Mouse (Mus musculus) midbrain, embryonic 16.5 days (tissue): ENCODE data around the gene Alk. TPM values are rescaled to one million over a fixed set of nuclear protein-coding genes. Genes with fewer than 3 reads are reported as not detected.

Experiments used
- ATAC-seq: fragments of 200-750 bp; cut with Nextera tagmentation; 2 replicates; pipeline ENCODE4 v1.8.0; 2017; ENCODE audit warnings: moderate TSS enrichment
- H3K27ac ChIP-seq: fragments of 300-500 bp; sonication (generic); 2 replicates; pipeline ENCODE4 v1.5.1; 2014; ENCODE audit warnings: mild to moderate bottlenecking, low read length, mixed read lengths
- H3K27me3 ChIP-seq: fragments of 300-500 bp; sonication (generic); 2 replicates; pipeline ENCODE4 v1.6.1; 2014; ENCODE audit warnings: low read depth, low read length, mixed read lengths; ENCODE audit not compliant: control insufficient read depth, insufficient read depth
- H3K36me3 ChIP-seq: fragments of 300-500 bp; sonication (generic); 2 replicates; pipeline ENCODE4 v1.6.1; 2014; ENCODE audit warnings: mild to moderate bottlenecking, low read length, moderate library complexity, mixed read lengths; ENCODE audit not compliant: control insufficient read depth, insufficient read depth
- H3K4me1 ChIP-seq: fragments of 300-500 bp; sonication (generic); 2 replicates; pipeline ENCODE4 v1.6.1; 2014; ENCODE audit warnings: mild to moderate bottlenecking, low read length, mixed read lengths; ENCODE audit not compliant: control insufficient read depth, insufficient read depth
- H3K4me2 ChIP-seq: fragments of 300-500 bp; sonication (generic); 2 replicates; pipeline ENCODE4 v1.6.1; 2014; ENCODE audit warnings: mild to moderate bottlenecking, low read length, mixed read lengths
- H3K4me3 ChIP-seq: fragments of 300-500 bp; sonication (generic); 2 replicates; pipeline ENCODE4 v1.5.1; 2014; ENCODE audit warnings: low read depth, mild to moderate bottlenecking, low read length, moderate library complexity, mixed read lengths
- H3K9ac ChIP-seq: fragments of 300-500 bp; sonication (generic); 2 replicates; pipeline ENCODE4 v1.6.1; 2014; ENCODE audit warnings: low read depth, low read length, mixed read lengths
- H3K9me3 ChIP-seq: fragments of 300-500 bp; sonication (generic); replicated peaks from 2 replicates; pipeline ENCODE4 v1.6.1; 2014; ENCODE audit warnings: mild to moderate bottlenecking, low read length, mixed read lengths; ENCODE audit not compliant: control insufficient read depth, poor library complexity, severe bottlenecking
- WGBS: fragments of 180-500 bp; shearing (Covaris S2); extraction: QIAGEN DNeasy Blood & Tissue Kit; methylation state at CpG from one replicate; pipeline ENCODE4 v1.1.7; 2014; 5-methylcytosine and 5-hydroxymethylcytosine counted together
- polyA plus RNA-seq: library from polyadenylated mRNA; unstranded; fragments of >200 nt; fragmentation: Nextera tagmentation; extraction: Ambion mirVana; gene quantifications from 2 replicates; pipeline ENCODE4 v1.2.1, GENCODE M21; 2015

The Alk gene
- polyA plus RNA-seq, 1 experiment from 2014 or later: 7.6 TPM

DNA sequence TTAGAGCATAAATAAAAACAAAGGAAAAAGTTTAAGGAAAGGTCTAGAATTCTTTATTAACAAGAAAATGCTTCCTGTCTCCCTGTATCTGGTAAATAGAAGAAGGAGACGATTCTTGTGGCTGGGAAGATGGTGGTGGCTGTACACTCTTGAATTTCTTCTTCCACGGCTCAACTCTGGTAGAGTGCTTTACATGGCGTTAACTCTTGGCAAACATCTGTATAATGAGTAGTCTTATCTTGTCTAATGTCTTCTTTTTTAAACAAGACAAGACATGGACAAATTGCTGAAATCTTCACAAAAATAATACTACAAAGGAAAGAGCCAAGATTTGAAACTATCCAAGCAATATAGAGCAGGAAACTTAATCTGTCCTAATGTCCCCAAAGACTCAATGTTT lies 202.6 kb downstream of the Alk start:
- ATAC-seq: no peak
- no peaks in the 10 kb centered on the region for H3K9me3 ChIP-seq
- no peak overlapping the region for H3K4me3 ChIP-seq
- no peaks in the 10 kb centered on the region for H3K4me1 ChIP-seq
- H3K4me2 ChIP-seq: no peak overlapping the region
- no peak overlapping the region for H3K27ac ChIP-seq
- H3K36me3 ChIP-seq: no peaks in the 10 kb centered on the region
- H3K27me3 ChIP-seq: no peaks in the 10 kb centered on the region
- WGBS: 89% methylated on average over 3 of the region's 3 CpGs
- no peak overlapping the region for H3K9ac ChIP-seq

DNA sequence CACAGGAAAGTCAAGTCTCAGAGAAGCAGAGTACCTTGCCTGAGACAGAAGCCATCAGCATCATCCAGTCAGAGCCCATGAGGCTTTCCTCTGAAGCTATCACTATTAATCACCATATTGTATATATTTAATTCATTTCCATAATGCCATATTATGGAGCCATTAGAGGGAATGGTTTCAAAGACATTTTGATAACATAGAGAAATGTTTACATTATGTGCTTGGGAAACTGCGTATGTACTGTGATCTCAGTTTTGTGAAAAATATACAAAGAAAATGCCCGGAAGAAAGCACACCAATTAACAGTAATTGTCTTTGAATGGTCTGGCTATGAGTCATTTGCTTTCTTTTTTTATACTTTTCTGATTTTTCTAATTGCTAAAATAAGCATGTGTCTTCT lies 203.1 kb downstream of the Alk start:
- no peak overlapping the region for H3K4me3 ChIP-seq
- H3K9me3 ChIP-seq: no peaks in the 10 kb centered on the region
- no peak overlapping the region for H3K9ac ChIP-seq
- no peaks in the 10 kb centered on the region; the same call in 1 of the 2 replicates for H3K4me1 ChIP-seq
- WGBS: 86% methylated on average over 2 of the region's 2 CpGs
- H3K4me2 ChIP-seq: no peak overlapping the region
- no peaks in the 10 kb centered on the region for H3K36me3 ChIP-seq
- no peak overlapping the region for H3K27ac ChIP-seq
- ATAC-seq: no peak
- no peaks in the 10 kb centered on the region for H3K27me3 ChIP-seq

DNA sequence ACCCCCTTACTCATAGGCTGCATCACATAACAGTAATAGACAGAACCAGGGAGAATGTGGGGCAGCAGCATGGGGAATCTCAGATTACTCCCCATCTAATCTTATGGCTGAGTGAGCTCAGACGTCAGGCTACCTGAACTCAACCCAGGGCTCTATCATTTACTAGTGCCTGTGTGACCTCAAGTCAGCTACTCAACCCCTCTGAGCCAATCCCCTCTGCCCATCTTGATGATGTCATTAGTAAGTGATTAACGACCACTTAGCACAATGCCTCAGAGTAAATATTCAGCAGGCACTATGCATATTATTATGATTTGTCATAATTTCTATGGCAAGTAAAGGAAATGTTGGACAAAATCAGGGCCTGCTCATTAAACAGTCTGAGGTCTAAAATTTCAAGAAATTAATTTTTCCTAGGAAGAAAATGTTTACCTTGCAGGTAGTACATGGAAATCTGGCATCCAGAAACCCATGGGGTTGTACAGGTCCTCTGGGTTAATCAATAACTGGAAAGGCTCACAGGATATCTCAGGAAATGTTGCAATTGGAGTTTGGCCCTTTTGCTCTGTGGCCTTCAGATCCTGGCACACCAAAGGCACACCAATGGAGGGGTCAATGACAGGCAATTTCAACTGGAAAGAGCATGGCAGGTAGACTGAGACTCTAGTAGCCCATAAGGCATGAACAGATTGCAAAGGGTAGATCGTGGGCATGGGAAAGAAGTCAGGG lies 204.9 kb downstream of the Alk start:
- H3K4me2 ChIP-seq: no peak overlapping the region
- no peak overlapping the region for H3K27ac ChIP-seq
- H3K36me3 ChIP-seq: no peaks in the 10 kb centered on the region
- H3K9me3 ChIP-seq: no peaks in the 10 kb centered on the region
- ATAC-seq: no peak
- no peak overlapping the region for H3K4me3 ChIP-seq
- no peaks in the 10 kb centered on the region for H3K27me3 ChIP-seq
- 66% methylated on average over 3 of the region's 3 CpGs for WGBS
- H3K9ac ChIP-seq: no peak overlapping the region
- H3K4me1 ChIP-seq: peaks cover 3% of the 10 kb centered on the region; the same call in 1 of the 2 replicates

DNA sequence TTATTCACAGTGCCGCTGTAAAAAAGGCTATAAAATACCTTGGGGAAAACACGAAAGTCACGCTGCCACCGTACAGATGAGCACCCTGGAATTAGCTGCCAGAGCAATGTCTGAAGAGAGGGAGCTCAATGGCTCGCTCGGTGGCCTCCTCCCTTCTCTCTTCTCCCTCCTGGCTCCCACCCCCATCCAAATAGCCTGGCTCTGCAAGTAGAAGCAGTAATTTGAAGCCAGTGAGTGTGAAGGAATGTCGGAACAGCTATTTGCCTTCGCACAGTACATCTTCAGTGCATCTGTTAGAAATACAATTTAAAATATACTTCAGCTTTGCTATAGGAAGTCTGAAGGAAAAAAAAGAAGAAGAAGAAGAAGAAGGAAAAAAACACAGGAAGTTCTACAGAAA lies 208.5 kb downstream of the Alk start:
- Histone ChIP-seq H3K36me3 (no peaks in the 10 kb centered on the region), H3K9me3 (no peaks in the 10 kb centered on the region), H3K27me3 (no peaks in the 10 kb centered on the region), H3K27ac (no peak overlapping the region), H3K4me3 (no peak overlapping the region), H3K4me1 (peaks cover 3% of the 10 kb centered on the region; the same call in 1 of the 2 replicates), H3K4me2 (no peak overlapping the region), H3K9ac (no peak overlapping the region)
- ATAC-seq: no peak
- WGBS: 52% methylated on average over 8 of the region's 8 CpGs

DNA sequence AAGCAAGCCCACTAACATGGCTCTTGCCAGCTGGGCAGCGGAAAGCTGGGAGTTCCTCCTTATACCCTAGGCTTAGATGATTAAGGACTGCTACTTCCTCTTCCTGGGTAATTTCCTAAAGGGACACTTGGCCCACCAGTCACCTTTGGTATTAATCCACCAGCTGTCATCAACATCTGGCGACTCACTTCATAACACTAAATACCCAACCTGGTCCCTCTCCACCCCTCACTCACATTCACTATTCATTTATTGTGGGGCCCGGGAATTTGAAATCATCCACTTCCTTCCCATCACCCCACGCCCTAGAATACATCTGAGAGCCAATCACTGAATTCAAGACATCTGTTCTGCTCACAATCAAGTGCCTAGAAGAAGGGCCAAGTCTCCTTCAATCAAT lies 235.4 kb downstream of the Alk start:
- Histone ChIP-seq H3K27me3 (no peaks in the 10 kb centered on the region), H3K4me1 (no peaks in the 10 kb centered on the region), H3K36me3 (no peaks in the 10 kb centered on the region), H3K4me3 (no peak overlapping the region), H3K4me2 (no peak overlapping the region), H3K9ac (no peak overlapping the region), H3K9me3 (no peaks in the 10 kb centered on the region; the same call in 1 of the 2 replicates), H3K27ac (no peak overlapping the region)
- no peak for ATAC-seq
- whole genome bisulfite sequencing: 84% methylated on average over 4 of the region's 4 CpGs

DNA sequence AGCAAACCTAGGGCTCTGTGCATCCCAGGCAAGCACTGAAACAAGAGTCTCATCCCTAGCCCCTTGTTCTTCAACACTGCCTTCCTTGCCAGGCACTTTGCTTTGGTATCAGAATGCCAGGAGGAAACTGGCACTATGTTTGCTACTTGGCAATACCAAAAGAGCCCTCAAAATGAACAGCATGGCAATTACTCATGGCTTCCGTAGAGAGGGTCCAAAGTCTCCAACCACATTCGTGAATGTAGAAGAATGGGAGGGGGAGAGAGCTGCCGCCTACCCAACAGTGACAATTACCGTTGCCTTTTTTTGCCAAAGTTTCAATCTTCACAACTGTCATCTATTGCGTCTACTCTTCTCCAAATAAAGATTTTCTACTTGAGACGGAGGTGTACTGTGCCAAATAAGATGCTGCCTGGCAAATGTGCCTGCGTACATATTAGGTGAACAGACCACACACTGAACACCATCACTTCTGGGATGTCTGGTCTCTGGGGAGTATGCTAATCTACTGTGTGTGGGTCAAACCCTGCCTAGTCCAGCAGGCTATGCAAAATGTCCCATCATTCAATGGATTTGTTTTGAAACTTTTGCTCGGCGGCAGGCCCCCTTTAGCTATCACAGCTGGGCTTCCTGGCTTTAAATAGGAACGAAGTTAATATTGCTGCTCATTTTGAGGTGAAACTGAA lies 241.5 kb downstream of the Alk start:
- Histone ChIP-seq H3K9me3 (no peaks in the 10 kb centered on the region), H3K36me3 (no peaks in the 10 kb centered on the region), H3K4me1 (no peaks in the 10 kb centered on the region), H3K4me3 (no peak overlapping the region), H3K4me2 (no peak overlapping the region), H3K27ac (no peak overlapping the region), H3K9ac (no peak overlapping the region), H3K27me3 (no peaks in the 10 kb centered on the region)
- ATAC-seq: no peak
- 87% methylated on average over 10 of the region's 10 CpGs for WGBS

DNA sequence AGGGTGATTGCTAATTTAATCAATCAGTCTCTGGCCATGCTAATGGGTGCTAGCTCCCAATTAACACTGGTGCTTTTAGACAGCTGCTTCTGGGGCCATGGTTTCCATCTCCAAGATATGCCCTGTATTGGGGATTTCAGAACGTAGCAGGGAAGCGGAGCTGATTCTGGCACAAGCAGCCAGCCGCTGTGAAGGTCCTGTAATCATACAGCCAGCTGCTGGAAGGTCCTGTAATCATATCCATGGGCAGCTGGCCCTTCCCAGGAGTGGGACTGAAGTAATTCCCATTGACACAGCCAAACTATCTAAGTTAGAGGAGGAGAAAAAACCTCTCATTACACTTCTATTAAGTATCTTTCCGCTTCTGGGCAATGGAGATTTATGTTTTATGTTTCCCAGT lies 242.5 kb downstream of the Alk start:
- WGBS: 85% methylated on average over 4 of the region's 4 CpGs
- H3K36me3 ChIP-seq: no peaks in the 10 kb centered on the region

DNA sequence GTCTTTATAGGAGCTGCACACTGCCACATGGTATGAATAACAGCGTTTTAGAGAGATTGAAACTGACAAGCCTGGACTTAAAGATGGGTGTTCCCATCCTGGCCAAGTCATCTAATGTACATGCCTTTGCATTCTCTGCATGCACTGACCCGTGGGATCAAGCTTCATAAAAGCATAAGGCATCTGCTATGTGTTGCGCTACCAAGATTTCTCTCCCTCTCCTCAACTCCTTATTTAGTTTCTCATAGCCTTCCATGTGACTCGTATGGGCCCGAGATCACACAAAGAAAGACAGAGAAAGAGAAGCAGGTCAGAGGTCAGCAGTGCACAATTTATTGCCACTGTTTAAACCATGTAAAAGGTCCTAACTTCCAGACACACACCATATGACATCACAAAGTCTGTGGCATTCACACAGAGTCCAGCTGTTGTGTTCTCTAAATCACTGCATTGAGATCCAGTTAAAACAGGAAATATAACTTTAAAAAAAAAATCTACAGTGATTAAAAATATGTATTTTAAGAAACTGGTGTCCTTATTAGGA lies 247.6 kb downstream of the Alk start:
- no peak for ATAC-seq
- Histone ChIP-seq H3K27ac (no peak overlapping the region), H3K4me3 (no peak overlapping the region), H3K27me3 (no peaks in the 10 kb centered on the region), H3K4me1 (no peaks in the 10 kb centered on the region), H3K4me2 (no peak overlapping the region), H3K9ac (no peak overlapping the region), H3K9me3 (no peaks in the 10 kb centered on the region), H3K36me3 (no peaks in the 10 kb centered on the region)
- WGBS: 77% methylated on average over 5 of the region's 5 CpGs

More for the DNA sequence above, 242.5 kb downstream of the Alk start:
- Histone ChIP-seq H3K9me3 (no peaks in the 10 kb centered on the region), H3K4me2 (no peak overlapping the region), H3K9ac (no peak overlapping the region), H3K27me3 (no peaks in the 10 kb centered on the region), H3K27ac (no peak overlapping the region), H3K4me3 (no peak overlapping the region), H3K4me1 (no peaks in the 10 kb centered on the region)
- no peak for ATAC-seq

DNA sequence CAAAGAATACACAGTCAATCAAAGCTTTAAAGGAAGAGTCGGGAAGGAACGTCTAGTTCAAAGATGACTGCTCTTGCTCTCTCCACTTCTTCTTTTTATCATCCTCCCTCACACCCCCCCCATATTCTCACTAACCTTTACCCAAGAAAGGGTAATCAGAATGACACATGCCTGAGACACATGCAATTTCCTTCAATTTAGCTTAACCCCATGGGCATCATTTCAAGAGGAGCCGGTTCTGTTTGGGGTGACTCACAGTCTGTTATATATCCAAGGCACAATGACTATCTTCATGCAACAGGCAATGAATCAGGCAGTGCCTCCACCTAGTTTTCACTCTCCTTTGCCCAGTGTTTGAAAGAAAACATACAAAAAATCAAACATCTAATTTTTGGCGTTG lies 265.0 kb downstream of the Alk start:
- ATAC-seq: no peak
- no peak overlapping the region for H3K27ac ChIP-seq
- H3K9me3 ChIP-seq: no peaks in the 10 kb centered on the region
- H3K9ac ChIP-seq: no peak overlapping the region
- H3K4me1 ChIP-seq: no peaks in the 10 kb centered on the region
- no peaks in the 10 kb centered on the region for H3K36me3 ChIP-seq
- no peak overlapping the region for H3K4me2 ChIP-seq
- no peak overlapping the region for H3K4me3 ChIP-seq
- no peaks in the 10 kb centered on the region for H3K27me3 ChIP-seq
- 89% methylated on average over 4 of the region's 4 CpGs for WGBS
